Mouse (Mus musculus) liver, embryonic 14.5 days (tissue): Measurements from ENCODE around the gene Lypd5. TPM values are rescaled to one million over a fixed set of nuclear protein-coding genes. Genes with fewer than 3 reads are reported as not detected.

Source experiments
- ATAC-seq: fragments of 200-750 bp; cut with Nextera tagmentation; 2 replicates; pipeline ENCODE4 v1.8.0; 2017; ENCODE audit warnings: moderate number of reproducible peaks, mild to moderate bottlenecking, moderate library complexity; ENCODE audit not compliant: insufficient read depth
- DNase-seq, 3 experiments: peaks; one replicate each; pipeline ENCODE4 v3.0.0-alpha.2; 2012 to 2013; ENCODE audit warnings: low read depth in 3 of 3, low spot score in 3 of 3
- H3K27ac ChIP-seq: fragments of 300-500 bp; sonication (generic); 2 replicates; pipeline ENCODE4 v1.5.1; 2014; ENCODE audit warnings: moderate library complexity, mild to moderate bottlenecking, control low read depth, inconsistent platforms
- H3K27me3 ChIP-seq: fragments of 300-500 bp; sonication (generic); 2 replicates; pipeline ENCODE4 v1.6.1; 2014; ENCODE audit warnings: mild to moderate bottlenecking, low read length, moderate library complexity; ENCODE audit not compliant: control insufficient read depth, insufficient read depth
- H3K36me3 ChIP-seq: fragments of 300-500 bp; sonication (generic); replicated peaks from 2 replicates; pipeline ENCODE4 v1.6.1; 2014; ENCODE audit warnings: low read depth; ENCODE audit not compliant: control insufficient read depth, insufficient read depth
- H3K4me1 ChIP-seq, 2 experiments: fragments of 200-500 bp in 1 of 2; fragments of 300-500 bp in 1 of 2; sonication (generic) in 1 of 2; replicated peaks; 2 replicates each; pipeline ENCODE4 v1.6.1; 2012 to 2014; ENCODE audit warnings: antibody characterized with exemption in 1 of 2, inconsistent platforms in 1 of 2, low read length in 1 of 2; ENCODE audit not compliant: control insufficient read depth in 2 of 2, insufficient read depth in 2 of 2
- H3K4me2 ChIP-seq: fragments of 300-500 bp; sonication (generic); 2 replicates; pipeline ENCODE4 v1.6.1; 2014; ENCODE audit warnings: low read depth, mild to moderate bottlenecking, control low read depth, moderate library complexity
- H3K4me3 ChIP-seq, 2 experiments: fragments of 200-500 bp in 1 of 2; fragments of 300-500 bp in 1 of 2; sonication (generic) in 1 of 2; 2 replicates each; pipeline ENCODE4 v1.5.1; 2012 to 2014; ENCODE audit warnings: low read depth in 2 of 2, low read length in 2 of 2, mild to moderate bottlenecking in 2 of 2, control low read depth in 1 of 2, inconsistent platforms in 1 of 2, moderate library complexity in 1 of 2; ENCODE audit not compliant: insufficient read depth in 1 of 2
- H3K9ac ChIP-seq: fragments of 300-500 bp; sonication (generic); replicated peaks from 2 replicates; pipeline ENCODE4 v1.6.1; 2014; ENCODE audit warnings: mild to moderate bottlenecking, control low read depth, moderate library complexity
- H3K9me3 ChIP-seq: fragments of 300-500 bp; sonication (generic); 2 replicates; pipeline ENCODE4 v1.6.1; 2016; ENCODE audit warnings: low read length, mixed read lengths; ENCODE audit not compliant: control insufficient read depth
- CTCF ChIP-seq: IDR thresholded peaks from 2 replicates; pipeline ENCODE4 v1.5.1; 2016; ENCODE audit warnings: antibody characterized with exemption, low read depth, control low read depth
- EP300 ChIP-seq: IDR thresholded peaks from 2 replicates; pipeline ENCODE4 v1.6.1; 2016; ENCODE audit warnings: antibody characterized with exemption, low read depth
- WGBS: fragments of 180-500 bp; shearing (Covaris S2); extraction: QIAGEN DNeasy Blood & Tissue Kit; methylation state at CpG from one replicate; pipeline ENCODE4 v1.1.7; 2014; ENCODE audit not compliant: insufficient replicate concordance; 5-methylcytosine and 5-hydroxymethylcytosine counted together
- polyA plus RNA-seq, 2 experiments: library from polyadenylated mRNA; depleted of rRNA in 1 of 2; stranded (reverse) in 1 of 2; unstranded in 1 of 2; fragments of >200 nt; fragmentation: Nextera tagmentation in 1 of 2; extraction: Ambion mirVana in 1 of 2; gene quantifications; 2 replicates each; pipeline versions ENCODE4 v1.2.1 to v1.2.3; 2012 to 2014

Lypd5 gene
- polyA plus RNA-seq, 2 experiments = not detected

GRCm38 (mm10) chr7:24365258-24366014, 16.4 kb downstream of the Lypd5 start:
- DNase-seq (no peak), ATAC-seq (no peak)
- Histone ChIP-seq H3K27ac (peak overlapping the region; percentile 43), H3K4me1 (peaks cover 41 to 50% of the 10 kb centered on the region in 2 experiments), H3K36me3 (no peaks in the 10 kb centered on the region), H3K9me3 (no peaks in the 10 kb centered on the region), H3K9ac (peak overlapping the region; percentile 45), H3K27me3 (no peaks in the 10 kb centered on the region), H3K4me3 (no peak overlapping the region), H3K4me2 (no peak overlapping the region; the same call in 1 of the 2 replicates)
- WGBS = 69% methylated on average over 5 of the region's 5 CpGs
- TF ChIP-seq CTCF = no peak
- TF ChIP-seq EP300 = no peak

DNA sequence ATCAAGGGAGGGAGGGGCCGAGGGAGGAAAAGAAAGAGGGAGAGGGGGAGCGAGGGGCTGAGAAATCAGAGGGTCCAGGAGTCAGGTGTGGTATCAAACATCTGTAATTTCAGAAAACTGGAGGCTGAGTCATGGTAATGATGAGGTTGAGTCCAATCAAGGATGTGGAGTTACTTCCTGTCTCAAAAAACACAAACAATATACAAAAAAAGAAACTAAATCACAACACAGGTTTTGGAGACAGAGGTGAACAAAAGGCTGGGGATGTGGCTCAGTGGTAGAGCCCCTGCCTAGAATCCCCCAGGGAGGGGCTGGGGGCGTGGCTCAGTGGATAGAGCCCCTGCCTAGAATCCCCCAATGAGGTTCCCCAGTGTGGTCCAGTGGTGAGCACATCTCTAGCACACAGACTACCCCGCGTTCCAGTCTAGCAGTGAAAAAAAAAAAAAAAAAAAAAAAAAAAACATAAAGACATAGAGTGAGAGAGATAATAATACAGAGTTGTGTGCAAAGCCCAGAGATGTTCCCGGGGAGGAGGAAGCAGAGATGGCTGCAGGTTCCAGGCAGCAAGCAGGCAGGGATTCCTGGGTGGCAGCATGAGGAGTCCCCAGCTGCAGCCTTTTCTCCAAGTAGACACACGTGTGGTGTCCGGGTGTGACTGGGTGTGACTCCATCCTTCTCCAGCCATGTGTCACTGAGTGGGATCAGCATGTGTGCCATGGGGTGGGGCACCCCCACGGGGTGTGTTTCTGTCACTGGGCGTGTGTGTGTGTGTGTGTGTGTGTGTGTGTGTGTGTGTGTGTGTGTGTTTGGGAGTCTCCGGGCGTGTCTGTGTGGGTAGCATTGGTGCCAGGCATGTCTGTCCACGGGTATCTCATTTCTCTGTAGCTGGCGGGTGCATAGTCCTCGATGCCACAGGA, 18.0 kb downstream of the Lypd5 start:
- Histone ChIP-seq H3K9ac (no peak overlapping the region), H3K27ac (peak overlapping the region; percentile 100), H3K4me1 (peaks cover 41 to 50% of the 10 kb centered on the region in 2 experiments)

DNA sequence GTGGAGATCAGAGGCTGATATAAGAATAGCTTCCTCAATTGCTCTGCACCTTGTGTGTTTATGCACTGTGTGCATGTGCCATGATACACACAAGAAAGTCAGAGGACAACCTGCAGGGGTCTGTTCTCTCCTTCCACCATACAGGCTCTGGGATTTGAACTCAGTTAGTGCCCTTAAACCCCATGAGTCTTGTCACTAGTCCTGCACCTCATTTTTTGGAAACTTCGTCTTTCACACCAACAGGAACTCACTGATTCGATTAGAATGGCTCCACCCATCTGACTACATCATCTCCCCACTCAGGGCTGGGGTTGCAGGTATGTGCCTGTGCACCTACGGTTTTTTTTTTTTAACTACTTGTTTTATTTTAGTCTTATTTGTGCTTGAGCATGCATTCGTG, 19.2 kb downstream of the Lypd5 start:
- no peak for TF ChIP-seq EP300
- no peak for TF ChIP-seq CTCF
- peak overlapping the region; percentile 16 for H3K4me2 ChIP-seq
- H3K27me3 ChIP-seq = no peaks in the 10 kb centered on the region
- peaks cover 10% of the 10 kb centered on the region for H3K36me3 ChIP-seq
- no peak overlapping the region for H3K9ac ChIP-seq
- DNase-seq = no peak
- peaks cover 44 to 56% of the 10 kb centered on the region in 2 experiments for H3K4me1 ChIP-seq
- peak overlapping the region; percentile 100 for H3K27ac ChIP-seq
- no peak overlapping the region for H3K4me3 ChIP-seq
- 51% methylated on average over 4 of the region's 4 CpGs for WGBS
- no peak for ATAC-seq
- no peaks in the 10 kb centered on the region for H3K9me3 ChIP-seq

More for the DNA sequence above, 18.0 kb downstream of the Lypd5 start:
- no peak for ATAC-seq
- Histone ChIP-seq H3K27me3 (no peaks in the 10 kb centered on the region), H3K4me2 (peak overlapping the region; percentile 31), H3K9me3 (no peaks in the 10 kb centered on the region), H3K36me3 (peaks cover 4% of the 10 kb centered on the region), H3K4me3 (no peak overlapping the region)
- 59% methylated on average over 15 of the region's 15 CpGs for WGBS
- no peak for DNase-seq
- no peak for TF ChIP-seq EP300

GRCm38 (mm10) chr7:24368946-24369345, 19.9 kb downstream of the Lypd5 start:
- H3K27ac ChIP-seq = peak overlapping the region; percentile 100
- 84% methylated on average over 7 of the region's 7 CpGs for WGBS
- TF ChIP-seq EP300 = no peak
- no peak for TF ChIP-seq CTCF
- H3K4me1 ChIP-seq = peaks cover 47 to 58% of the 10 kb centered on the region in 2 experiments
- peaks cover 17% of the 10 kb centered on the region for H3K36me3 ChIP-seq
- no peaks in the 10 kb centered on the region for H3K27me3 ChIP-seq
- H3K9ac ChIP-seq = peak overlapping the region; percentile 100
- peak overlapping the region; percentile 77 to 88; a peak in 3 of 4 replicates for H3K4me3 ChIP-seq
- no peaks in the 10 kb centered on the region for H3K9me3 ChIP-seq
- DNase-seq = no peak
- peak overlapping the region; percentile 100 for H3K4me2 ChIP-seq
- ATAC-seq = no peak
